Mouse (Mus musculus): ENCODE results near the gene Snai3. TPM values are rescaled to one million over a fixed set of nuclear protein-coding genes. Genes with fewer than 3 reads are reported as not detected.
A peak's percentile ranks its signal among the peaks of the same experiment; 100 is the strongest.

Snai3 gene
- polyA plus RNA-seq (2011; ENCODE audit: insufficient read depth, insufficient read length, low read depth, missing spikeins), result 10.1 and 10.2 TPM in 2 replicates

GRCm38 (mm10) chr8:122460524-122461472 lies at the start of gene Snai3:
Snai3 (minus strand) TSS chr8:122460733.
- H3K36me3 ChIP-seq (ENCODE audit: control insufficient read depth, insufficient read depth, low read length, poor library complexity, severe bottlenecking), result 0 out of 2 replicates have a peak, but pooled peaks cover 3% of the 10 kb centered on the region
- H3K27ac ChIP-seq (ENCODE audit: insufficient read depth, low read length), result peak within 1 kb of the TSS; percentile 31; the same call in 1 of the 2 replicates
- peak within 1 kb of the TSS; percentile 71 for H3K4me3 ChIP-seq (ENCODE audit: low read depth, low read length)
- no peaks in the 10 kb centered on the region for H3K27me3 ChIP-seq (ENCODE audit: control insufficient read depth, insufficient read depth, low read length, poor library complexity, severe bottlenecking)
- TF ChIP-seq EP300 (IDR thresholded peaks at IDR 0.05; ENCODE audit: insufficient read depth, low read depth, low read length), result no peak
- TF ChIP-seq POLR2A (IDR thresholded peaks at IDR 0.05; ENCODE audit: insufficient read depth, low read length), result peak; percentile 73
- no peak for TF ChIP-seq CTCF (IDR thresholded peaks at IDR 0.05; ENCODE audit: low read depth, low read length)
- peak within 1 kb of the TSS; percentile 68 for H3K9ac ChIP-seq (ENCODE audit: low read depth, poor library complexity, severe bottlenecking)
- H3K4me1 ChIP-seq (ENCODE audit: control insufficient read depth, insufficient read depth, low read length), result peaks cover 6% of the 10 kb centered on the region
- no peaks in the 10 kb centered on the region for H3K9me3 ChIP-seq (replicated peaks; ENCODE audit: control insufficient read depth, insufficient read depth, low read length, poor library complexity, severe bottlenecking)

GRCm38 (mm10) chr8:122500856-122501255 lies 40.3 kb upstream of the Snai3 start:
- H3K27ac ChIP-seq (ENCODE audit: insufficient read depth, low read length), result no peak overlapping the region
- no peaks in the 10 kb centered on the region for H3K4me1 ChIP-seq (ENCODE audit: control insufficient read depth, insufficient read depth, low read length)
- TF ChIP-seq CTCF (IDR thresholded peaks at IDR 0.05; ENCODE audit: low read depth, low read length) (peak; percentile 95), POLR2A (IDR thresholded peaks at IDR 0.05; ENCODE audit: insufficient read depth, low read length) (no peak), EP300 (IDR thresholded peaks at IDR 0.05; ENCODE audit: insufficient read depth, low read depth, low read length) (no peak)
- no peaks in the 10 kb centered on the region for H3K27me3 ChIP-seq (ENCODE audit: control insufficient read depth, insufficient read depth, low read length, poor library complexity, severe bottlenecking)
- no peaks in the 10 kb centered on the region for H3K9me3 ChIP-seq (replicated peaks; ENCODE audit: control insufficient read depth, insufficient read depth, low read length, poor library complexity, severe bottlenecking)
- no peak overlapping the region for H3K9ac ChIP-seq (ENCODE audit: low read depth, poor library complexity, severe bottlenecking)
- H3K4me3 ChIP-seq (ENCODE audit: low read depth, low read length), result no peak overlapping the region
- H3K36me3 ChIP-seq (ENCODE audit: control insufficient read depth, insufficient read depth, low read length, poor library complexity, severe bottlenecking), result peaks cover 19% of the 10 kb centered on the region

- Histone ChIP-seq H3K4me3 (ENCODE audit: low read depth, low read length) (0 out of 2 replicates have a peak overlapping the region, but pooled peaks have one; percentile 7), H3K36me3 (ENCODE audit: control insufficient read depth, insufficient read depth, low read length, poor library complexity, severe bottlenecking) (peaks cover 41% of the 10 kb centered on the region), H3K27me3 (ENCODE audit: control insufficient read depth, insufficient read depth, low read length, poor library complexity, severe bottlenecking) (no peaks in the 10 kb centered on the region), H3K9ac (ENCODE audit: low read depth, poor library complexity, severe bottlenecking) (peak overlapping the region; percentile 6; the same call in 1 of the 2 replicates), H3K9me3 (replicated peaks; ENCODE audit: control insufficient read depth, insufficient read depth, low read length, poor library complexity, severe bottlenecking) (no peaks in the 10 kb centered on the region), H3K27ac (ENCODE audit: insufficient read depth, low read length) (no peak overlapping the region), H3K4me1 (ENCODE audit: control insufficient read depth, insufficient read depth, low read length) (no peaks in the 10 kb centered on the region)
- TF ChIP-seq POLR2A (IDR thresholded peaks at IDR 0.05; ENCODE audit: insufficient read depth, low read length), result no peak
- no peak for TF ChIP-seq EP300 (IDR thresholded peaks at IDR 0.05; ENCODE audit: insufficient read depth, low read depth, low read length)
- TF ChIP-seq CTCF (IDR thresholded peaks at IDR 0.05; ENCODE audit: low read depth, low read length), result peak; percentile 84
Measured at GRCm38 (mm10) chr8:122497912-122498311, 37.4 kb upstream of the Snai3 start.

DNA sequence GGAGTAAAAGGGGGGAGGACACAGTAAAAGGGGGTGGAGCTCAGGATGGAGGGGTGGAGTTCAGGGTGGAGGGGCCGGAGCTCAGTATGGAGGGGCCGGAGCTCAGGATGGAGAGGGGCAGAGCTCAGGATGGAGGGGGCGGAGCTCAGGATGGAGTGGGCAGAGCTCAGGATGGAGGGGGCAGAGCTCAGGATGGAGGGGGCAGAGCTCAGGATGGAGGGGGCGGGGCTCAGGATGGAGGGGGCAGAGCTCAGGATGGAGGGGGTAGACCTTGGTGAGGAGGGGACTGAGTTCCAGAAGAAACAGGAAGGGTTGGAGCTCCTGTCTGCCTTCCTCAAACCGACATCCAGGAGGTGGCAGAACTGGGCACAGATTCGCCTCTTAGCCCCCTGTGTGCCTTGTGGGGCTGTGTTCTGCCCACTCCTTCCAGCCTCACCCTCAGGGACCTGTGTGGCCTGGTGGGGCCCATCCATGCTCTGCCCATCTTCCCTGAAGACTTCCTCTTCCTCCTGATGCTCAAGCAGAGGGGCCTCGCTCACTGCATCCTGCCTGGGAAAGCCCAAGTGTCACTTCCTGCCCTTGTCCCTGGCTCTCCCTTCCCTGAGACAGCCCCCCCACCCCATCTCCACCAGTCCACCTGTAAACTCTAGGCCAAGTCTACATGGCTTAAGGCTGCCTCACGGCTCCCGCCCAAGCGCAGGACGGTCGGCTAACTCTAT lies 36.6 kb upstream of the Snai3 start:
- Histone ChIP-seq H3K9me3 (replicated peaks; ENCODE audit: control insufficient read depth, insufficient read depth, low read length, poor library complexity, severe bottlenecking) (no peaks in the 10 kb centered on the region), H3K9ac (ENCODE audit: low read depth, poor library complexity, severe bottlenecking) (peak overlapping the region; percentile 6; the same call in 1 of the 2 replicates), H3K4me1 (ENCODE audit: control insufficient read depth, insufficient read depth, low read length) (no peaks in the 10 kb centered on the region), H3K27ac (ENCODE audit: insufficient read depth, low read length) (no peak overlapping the region), H3K36me3 (ENCODE audit: control insufficient read depth, insufficient read depth, low read length, poor library complexity, severe bottlenecking) (peaks cover 47% of the 10 kb centered on the region), H3K27me3 (ENCODE audit: control insufficient read depth, insufficient read depth, low read length, poor library complexity, severe bottlenecking) (no peaks in the 10 kb centered on the region), H3K4me3 (ENCODE audit: low read depth, low read length) (0 out of 2 replicates have a peak overlapping the region, but pooled peaks have one; percentile 7)
- no peak for TF ChIP-seq POLR2A (IDR thresholded peaks at IDR 0.05; ENCODE audit: insufficient read depth, low read length)
- no peak for TF ChIP-seq EP300 (IDR thresholded peaks at IDR 0.05; ENCODE audit: insufficient read depth, low read depth, low read length)
- TF ChIP-seq CTCF (IDR thresholded peaks at IDR 0.05; ENCODE audit: low read depth, low read length), result no peak

DNA sequence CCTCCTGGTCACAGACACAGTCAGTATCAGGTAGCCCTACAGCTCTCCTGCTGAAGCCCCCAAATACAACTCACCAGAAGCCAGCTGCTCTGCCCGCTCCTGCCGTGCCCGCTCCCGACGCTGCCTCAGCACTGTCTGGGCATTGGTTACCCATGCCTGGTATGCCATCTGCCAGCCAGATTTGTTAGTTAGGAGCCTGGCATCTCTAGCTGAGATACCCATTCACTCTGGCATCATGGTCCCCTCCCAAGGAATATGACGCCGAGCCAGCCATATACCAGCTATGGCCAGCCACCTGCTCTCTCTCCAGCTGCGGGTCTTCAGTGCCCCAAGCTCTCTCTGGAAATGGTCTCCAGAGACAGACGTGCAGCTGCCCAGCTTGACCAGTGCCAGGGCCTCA lies 27.9 kb upstream of the Snai3 start:
- Histone ChIP-seq H3K4me3 (ENCODE audit: low read depth, low read length) (no peak overlapping the region), H3K9me3 (replicated peaks; ENCODE audit: control insufficient read depth, insufficient read depth, low read length, poor library complexity, severe bottlenecking) (no peaks in the 10 kb centered on the region), H3K27me3 (ENCODE audit: control insufficient read depth, insufficient read depth, low read length, poor library complexity, severe bottlenecking) (no peaks in the 10 kb centered on the region), H3K27ac (ENCODE audit: insufficient read depth, low read length) (no peak overlapping the region), H3K4me1 (ENCODE audit: control insufficient read depth, insufficient read depth, low read length) (no peaks in the 10 kb centered on the region), H3K36me3 (ENCODE audit: control insufficient read depth, insufficient read depth, low read length, poor library complexity, severe bottlenecking) (peaks cover 81% of the 10 kb centered on the region), H3K9ac (ENCODE audit: low read depth, poor library complexity, severe bottlenecking) (no peak overlapping the region)
- no peak for TF ChIP-seq CTCF (IDR thresholded peaks at IDR 0.05; ENCODE audit: low read depth, low read length)
- no peak for TF ChIP-seq EP300 (IDR thresholded peaks at IDR 0.05; ENCODE audit: insufficient read depth, low read depth, low read length)
- TF ChIP-seq POLR2A (IDR thresholded peaks at IDR 0.05; ENCODE audit: insufficient read depth, low read length), result no peak
